Mouse (Mus musculus): ENCODE measurements around the gene Apom.

Gene Apom

GRCm38 (mm10) chr17:35094475-35095365 lies 37.1 kb downstream of the Apom start:
- no peak for DNase-seq

GRCm38 (mm10) chr17:35092403-35093198 lies 39.2 kb downstream of the Apom start:
- no peak for DNase-seq

- DNase-seq, result no peak
Observed at GRCm38 (mm10) chr17:35090166-35090932, 41.5 kb downstream of the Apom start.

GRCm38 (mm10) chr17:35088825-35089644 lies 42.8 kb downstream of the Apom start, which contains the start of gene Abhd16a:
TSS of gene Abhd16a (plus strand) at chr17:35089263.
- DNase-seq, result peak; percentile 96 to 97

GRCm38 (mm10) chr17:35088151-35088550 lies 43.7 kb downstream of the Apom start:
- no peak for DNase-seq

GRCm38 (mm10) chr17:35085208-35085865 lies 46.5 kb downstream of the Apom start, which contains the start of gene Ly6g6f:
TSS of gene Ly6g6f (minus strand) at chr17:35085610.
- DNase-seq, result no peak

- no peak for DNase-seq
Observed at GRCm38 (mm10) chr17:35083929-35084497, 47.8 kb downstream of the Apom start.

- no peak for DNase-seq
Observed at GRCm38 (mm10) chr17:35082841-35083576, 48.8 kb downstream of the Apom start.

- no peak for DNase-seq
Observed at GRCm38 (mm10) chr17:35080710-35081109, 51.1 kb downstream of the Apom start.

GRCm38 (mm10) chr17:35080248-35080647 lies 51.6 kb downstream of the Apom start:
- DNase-seq, result no peak

GRCm38 (mm10) chr17:35079778-35080177 lies 52.1 kb downstream of the Apom start:
- no peak for DNase-seq
